Mouse (Mus musculus) olfactory bulb, adult 2 months (tissue): Measurements from ENCODE around the gene Sdha. TPM values are rescaled to one million over a fixed set of nuclear protein-coding genes. Genes with fewer than 3 reads are reported as not detected.
A peak's percentile ranks its signal among the peaks of the same experiment; 100 is the strongest.

ENCODE experiments used
- H3K27ac ChIP-seq: fragments of 200-500 bp; 2 replicates; pipeline ENCODE4 v1.5.1; 2012; ENCODE audit warnings: low read depth, low read length; ENCODE audit not compliant: insufficient read depth
- H3K4me1 ChIP-seq: fragments of 200-500 bp; 2 replicates; pipeline ENCODE4 v1.6.1; 2012; ENCODE audit warnings: low read length; ENCODE audit not compliant: control insufficient read depth, insufficient read depth
- H3K4me3 ChIP-seq: fragments of 200-500 bp; 2 replicates; pipeline ENCODE4 v1.5.1; 2012; ENCODE audit warnings: mild to moderate bottlenecking, low read depth, low read length, moderate library complexity; ENCODE audit not compliant: insufficient read depth
- CTCF ChIP-seq: fragments of 200-500 bp; IDR thresholded peaks from 2 replicates; pipeline ENCODE4 v1.5.1; 2012; ENCODE audit warnings: low read depth, mild to moderate bottlenecking, low read length, moderate library complexity; ENCODE audit not compliant: insufficient read depth
- POLR2A ChIP-seq: fragments of 200-500 bp; IDR thresholded peaks from 2 replicates; pipeline ENCODE4 v1.6.1; 2012; ENCODE audit warnings: mild to moderate bottlenecking, low read depth, low read length, moderate library complexity; ENCODE audit not compliant: insufficient read depth
- WGBS: fragments of 180-500 bp; shearing (Covaris S2); methylation state at CpG from one replicate; pipeline ENCODE4 v1.1.7; 2018; 5-methylcytosine and 5-hydroxymethylcytosine counted together
- polyA plus RNA-seq: library from polyadenylated mRNA; stranded (reverse); fragments of >200 nt; gene quantifications from 2 replicates; pipeline ENCODE4 v1.2.4, GENCODE M21; 2012; ENCODE audit warnings: low replicate concordance; ENCODE audit not compliant: missing spikeins, insufficient read depth, insufficient read length

Sdha gene
- polyA plus RNA-seq, 1 experiment, result 516 TPM

GRCm38 (mm10) chr13:74363176-74363858 is 13.2 kb upstream of the Sdha start:
- H3K4me1 ChIP-seq, result peaks cover 9% of the 10 kb centered on the region; the same call in 1 of the 2 replicates
- H3K27ac ChIP-seq, result no peak overlapping the region
- H3K4me3 ChIP-seq, result no peak overlapping the region
- 86% methylated on average over 13 of the region's 13 CpGs for whole genome bisulfite sequencing
- no peak for TF ChIP-seq POLR2A
- TF ChIP-seq CTCF, result no peak

GRCm38 (mm10) chr13:74362218-74362617 is 12.1 kb upstream of the Sdha start:
- H3K4me1 ChIP-seq, result peaks cover 9% of the 10 kb centered on the region; the same call in 1 of the 2 replicates
- H3K27ac ChIP-seq, result no peak overlapping the region
- TF ChIP-seq CTCF, result no peak
- no peak for TF ChIP-seq POLR2A
- H3K4me3 ChIP-seq, result no peak overlapping the region
- 72% methylated on average over 2 of the region's 2 CpGs for WGBS

DNA sequence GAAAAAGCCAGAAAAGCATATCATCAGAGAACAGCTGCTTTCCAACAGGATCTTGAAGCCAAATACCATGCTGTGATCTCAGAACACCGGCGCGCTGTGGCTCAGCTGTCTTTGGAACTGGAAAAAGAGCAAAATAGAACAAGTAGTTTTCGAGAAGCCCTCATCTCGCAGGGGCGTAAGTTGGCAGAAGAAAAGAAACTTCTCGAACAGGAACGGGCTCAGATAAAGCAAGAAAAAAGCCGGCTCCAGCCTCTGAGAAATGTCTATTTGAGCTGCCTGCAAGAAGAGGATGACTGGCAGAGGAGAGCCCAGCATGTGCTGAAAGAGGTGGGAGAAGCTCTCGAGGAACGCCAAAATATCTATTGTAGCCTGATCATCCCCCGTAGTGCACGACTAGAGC is 6.4 kb upstream of the Sdha start:
- H3K4me3 ChIP-seq, result no peak overlapping the region
- TF ChIP-seq CTCF, result no peak
- TF ChIP-seq POLR2A, result no peak
- peaks cover 3% of the 10 kb centered on the region; the same call in 1 of the 2 replicates for H3K4me1 ChIP-seq
- no peak overlapping the region for H3K27ac ChIP-seq
- WGBS, result 83% methylated on average over 13 of the region's 13 CpGs

DNA sequence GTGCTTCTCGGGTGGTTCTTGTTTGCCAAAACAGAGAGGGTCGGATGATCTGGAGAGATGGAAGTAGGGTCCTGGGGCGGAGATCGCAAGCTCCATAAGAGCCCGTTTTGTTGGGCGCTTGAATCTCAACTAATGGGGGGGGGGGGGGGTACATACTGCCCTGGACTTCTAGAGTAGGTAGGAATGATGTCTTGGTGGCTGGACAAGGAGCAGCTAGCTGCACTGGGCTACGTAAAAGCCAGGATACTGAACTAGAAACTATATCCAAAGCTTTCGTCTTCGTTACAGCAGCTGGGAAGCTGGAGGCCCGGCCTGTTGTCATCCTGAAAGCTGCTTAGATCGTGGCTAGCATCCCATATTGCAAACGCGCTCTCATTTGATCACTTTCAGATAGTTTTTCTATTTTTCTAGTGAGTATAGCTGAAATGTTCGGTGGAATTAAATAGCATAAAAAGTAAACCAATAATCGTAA is 391 bp upstream of the Sdha start:
- TF ChIP-seq POLR2A (no peak), CTCF (no peak)

GRCm38 (mm10) chr13:74341036-74341435 is 9.0 kb downstream of the Sdha start:
- H3K4me3 ChIP-seq, result no peak overlapping the region
- TF ChIP-seq POLR2A (no peak), CTCF (no peak)
- WGBS, result 39% methylated on average over 3 of the region's 3 CpGs
- no peak overlapping the region for H3K27ac ChIP-seq
- no peaks in the 10 kb centered on the region for H3K4me1 ChIP-seq

More for the DNA sequence above, 391 bp upstream of the Sdha start:
- Histone ChIP-seq H3K4me3 (peak overlapping the region; percentile 64), H3K27ac (peak overlapping the region; percentile 49), H3K4me1 (no peaks in the 10 kb centered on the region)
- 3% methylated on average over 15 of the region's 15 CpGs for WGBS

GRCm38 (mm10) chr13:74329321-74329720 is 20.8 kb downstream of the Sdha start:
- Histone ChIP-seq H3K4me3 (no peak overlapping the region), H3K4me1 (no peaks in the 10 kb centered on the region), H3K27ac (no peak overlapping the region)
- TF ChIP-seq POLR2A (no peak), CTCF (no peak)

DNA sequence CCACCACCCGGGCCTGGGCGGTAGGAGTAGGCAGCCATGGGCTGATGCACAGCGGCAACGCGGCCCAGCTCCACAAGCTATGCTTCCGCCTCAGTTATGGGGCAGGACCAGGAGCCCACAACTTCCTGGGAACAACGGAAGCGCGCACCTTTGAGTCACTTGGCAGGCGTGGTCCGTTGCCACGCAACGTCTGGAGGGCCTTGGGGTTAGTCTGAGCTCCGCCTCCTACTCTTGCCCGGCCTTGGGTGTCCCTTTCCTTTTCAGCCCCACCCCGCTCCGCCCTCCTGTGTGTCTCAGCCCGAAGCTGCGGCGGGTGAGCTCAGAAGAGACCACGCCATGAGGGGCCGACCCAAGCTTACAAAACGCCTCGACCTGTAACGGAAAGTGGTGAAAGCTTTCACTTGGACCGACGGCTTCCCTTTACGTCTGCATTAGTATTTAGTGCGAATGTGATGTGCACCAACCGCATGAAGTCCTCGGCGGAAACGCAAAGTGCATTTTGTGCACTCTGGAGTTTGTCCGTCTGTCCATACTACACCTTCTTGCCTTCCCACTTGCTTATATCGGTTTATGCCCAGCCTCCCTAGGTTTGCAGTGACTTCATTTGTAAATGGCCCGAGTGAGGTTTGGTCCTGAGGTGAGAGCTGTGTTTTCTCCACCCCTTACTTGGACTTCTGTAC is 32.8 kb downstream of the Sdha start, which contains the start of gene Pdcd6:
Gene Pdcd6, minus strand, starts transcription at position 411 of the 680 bp plus-strand sequence.
- WGBS, result under 1% methylated on average over 36 of the region's 36 CpGs
- no peak for TF ChIP-seq CTCF
- TF ChIP-seq POLR2A, result no peak
- H3K4me3 ChIP-seq, result peak within 1 kb of the TSS; percentile 66
- H3K4me1 ChIP-seq, result no peaks in the 10 kb centered on the region
- 0 out of 2 replicates have a peak within 1 kb of the TSS, but pooled peaks have one; percentile 29 for H3K27ac ChIP-seq

- Histone ChIP-seq H3K4me1 (no peaks in the 10 kb centered on the region), H3K4me3 (peak overlapping the region; percentile 66), H3K27ac (no peak overlapping the region)
- TF ChIP-seq POLR2A, result no peak
- no peak for TF ChIP-seq CTCF
- WGBS, result under 1% methylated on average over 15 of the region's 15 CpGs
Measured at GRCm38 (mm10) chr13:74316789-74317169, 33.3 kb downstream of the Sdha start.

DNA sequence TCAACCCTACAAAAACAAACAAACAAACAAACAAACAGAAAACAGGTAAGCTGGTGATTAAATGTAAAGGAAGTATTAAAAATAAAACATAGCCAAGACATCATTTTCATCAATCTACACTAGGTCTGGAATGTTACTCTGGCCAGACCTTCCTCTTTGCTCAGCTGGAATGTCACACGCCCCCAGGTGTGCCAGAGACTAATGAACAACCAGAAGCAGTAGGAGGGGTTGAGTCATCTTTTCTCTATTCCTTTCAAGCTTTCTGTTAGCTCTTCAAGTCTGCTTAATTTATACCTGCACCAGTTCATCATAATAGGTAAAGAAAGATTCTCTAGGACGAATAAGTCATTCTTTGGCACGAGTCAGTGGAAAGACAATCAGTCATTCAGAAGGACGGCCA is 33.7 kb downstream of the Sdha start:
- H3K4me1 ChIP-seq, result no peaks in the 10 kb centered on the region
- TF ChIP-seq POLR2A, result no peak
- TF ChIP-seq CTCF, result no peak
- H3K27ac ChIP-seq, result no peak overlapping the region
- peak overlapping the region; percentile 66 for H3K4me3 ChIP-seq
- WGBS, result 23% methylated on average over 4 of the region's 4 CpGs
